Mouse (Mus musculus): ENCODE results near the gene Dhx37. TPM values are rescaled to one million over a fixed set of nuclear protein-coding genes. Genes with fewer than 3 reads are reported as not detected.

The Dhx37 gene
- polyA plus RNA-seq, 1 experiment from 2014 or later, result 10.4 TPM

DNA sequence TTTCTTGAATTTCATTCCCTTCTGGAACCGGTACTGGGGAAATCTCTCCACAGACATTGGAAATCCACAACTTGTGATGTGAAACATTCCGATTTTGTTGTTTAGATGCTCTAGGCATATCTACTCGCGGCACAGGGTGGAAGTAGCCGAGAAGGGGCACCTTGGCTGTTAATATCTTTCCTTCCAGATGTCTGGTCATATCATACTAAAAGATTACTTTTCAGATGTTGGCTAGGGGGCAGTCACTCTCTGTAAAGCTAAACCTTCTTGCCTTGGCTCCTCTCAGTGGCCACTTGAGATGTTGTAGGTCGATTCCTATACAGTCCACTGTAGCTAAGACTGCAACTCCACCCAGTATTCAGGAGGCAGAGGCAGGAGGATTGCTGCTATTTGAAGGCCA, 22.2 kb upstream of the Dhx37 start:
- 94% methylated on average over 6 of the region's 6 CpGs for WGBS
- Histone ChIP-seq H3K27ac (ENCODE audit: low read length) (no peak overlapping the region), H3K36me3 (ENCODE audit: insufficient read depth, low read length) (peaks cover 27% of the 10 kb centered on the region; the same call in 1 of the 2 replicates), H3K9me3 (ENCODE audit: low read length) (no peaks in the 10 kb centered on the region), H3K9ac (replicated peaks; ENCODE audit: low read length) (no peak overlapping the region), H3K27me3 (ENCODE audit: insufficient read depth, low read length) (no peaks in the 10 kb centered on the region), H3K4me2 (replicated peaks; ENCODE audit: low read depth, low read length) (no peak overlapping the region), H3K4me3 (ENCODE audit: low read length) (no peak overlapping the region), H3K4me1 (ENCODE audit: insufficient read depth, low read length) (no peaks in the 10 kb centered on the region)
- ATAC-seq (ENCODE audit: low FRiP score, low TSS enrichment), result no peak

DNA sequence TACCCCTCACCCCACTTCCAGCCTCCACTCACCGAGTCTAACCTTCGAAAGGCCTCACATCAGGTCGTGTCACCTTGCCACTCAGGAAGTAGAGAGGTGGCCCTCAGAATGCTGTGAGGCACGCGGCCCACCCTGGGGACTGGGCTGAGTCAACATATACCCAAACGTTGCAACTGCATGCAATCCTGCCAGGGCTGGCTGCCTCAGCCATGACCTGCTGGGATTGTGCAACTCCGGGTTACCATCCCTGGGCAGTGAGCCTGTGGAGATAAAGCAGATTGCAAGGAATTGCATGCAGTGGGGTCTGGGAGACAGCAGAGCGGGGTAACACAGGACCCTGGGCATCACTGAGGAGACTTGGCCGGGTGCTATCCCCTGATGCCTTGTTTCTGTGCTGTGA, 18.7 kb upstream of the Dhx37 start:
- H3K27me3 ChIP-seq (ENCODE audit: insufficient read depth, low read length), result no peaks in the 10 kb centered on the region
- H3K9me3 ChIP-seq (ENCODE audit: low read length), result no peaks in the 10 kb centered on the region
- H3K9ac ChIP-seq (replicated peaks; ENCODE audit: low read length), result no peak overlapping the region
- H3K27ac ChIP-seq (ENCODE audit: low read length), result no peak overlapping the region
- peaks cover 27% of the 10 kb centered on the region; the same call in 1 of the 2 replicates for H3K36me3 ChIP-seq (ENCODE audit: insufficient read depth, low read length)
- H3K4me1 ChIP-seq (ENCODE audit: insufficient read depth, low read length), result no peaks in the 10 kb centered on the region
- 84% methylated on average over 9 of the region's 9 CpGs for WGBS
- no peak overlapping the region for H3K4me2 ChIP-seq (replicated peaks; ENCODE audit: low read depth, low read length)
- H3K4me3 ChIP-seq (ENCODE audit: low read length), result no peak overlapping the region
- no peak for ATAC-seq (ENCODE audit: low FRiP score, low TSS enrichment)

DNA sequence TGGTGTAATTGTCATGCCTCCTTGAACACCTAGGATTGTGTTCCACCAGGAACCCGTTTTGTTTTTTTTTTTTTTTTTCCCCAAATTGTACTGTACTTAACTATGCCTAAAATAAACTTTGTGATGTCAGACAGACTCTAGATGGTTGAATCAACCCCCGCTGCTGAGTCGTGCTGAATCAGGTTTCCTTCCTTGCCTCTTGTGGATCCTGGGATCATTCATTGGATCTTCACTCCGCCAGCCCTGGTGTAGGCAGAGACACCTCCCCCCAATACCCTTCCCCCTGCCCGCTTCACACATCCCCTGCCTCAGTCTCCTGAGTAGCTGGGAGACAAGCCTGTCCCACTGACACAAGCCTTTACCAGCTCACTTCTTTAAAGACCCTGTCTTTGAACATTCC, 15.4 kb upstream of the Dhx37 start:
- WGBS, result 64% methylated on average over 5 of the region's 5 CpGs
- no peak overlapping the region for H3K4me2 ChIP-seq (replicated peaks; ENCODE audit: low read depth, low read length)
- no peaks in the 10 kb centered on the region for H3K9me3 ChIP-seq (ENCODE audit: low read length)
- peaks cover 4% of the 10 kb centered on the region; the same call in 1 of the 2 replicates for H3K4me1 ChIP-seq (ENCODE audit: insufficient read depth, low read length)
- H3K27me3 ChIP-seq (ENCODE audit: insufficient read depth, low read length), result no peaks in the 10 kb centered on the region
- H3K27ac ChIP-seq (ENCODE audit: low read length), result no peak overlapping the region
- no peak for ATAC-seq (ENCODE audit: low FRiP score, low TSS enrichment)
- H3K4me3 ChIP-seq (ENCODE audit: low read length), result no peak overlapping the region
- H3K9ac ChIP-seq (replicated peaks; ENCODE audit: low read length), result no peak overlapping the region
- peaks cover 14% of the 10 kb centered on the region; the same call in 1 of the 2 replicates for H3K36me3 ChIP-seq (ENCODE audit: insufficient read depth, low read length)

DNA sequence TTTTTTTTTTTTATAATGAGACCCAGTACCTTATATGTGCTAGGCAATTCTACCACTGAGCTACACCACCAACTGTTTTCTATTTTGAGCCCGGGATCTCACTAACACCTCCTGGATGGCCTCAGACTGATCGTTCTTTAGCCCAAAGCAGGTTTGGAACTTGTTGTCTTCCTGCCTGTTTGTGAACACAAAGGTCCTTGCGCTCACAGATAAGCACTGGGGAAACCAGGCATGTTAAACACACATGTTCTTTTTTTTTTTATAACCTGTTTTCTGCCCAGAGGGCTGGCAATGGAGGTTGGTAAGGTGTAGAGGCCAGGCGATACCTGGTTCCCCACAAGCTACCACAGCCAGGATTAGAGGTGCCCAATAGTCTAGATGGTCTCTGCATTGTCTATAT, 14.7 kb upstream of the Dhx37 start:
- peaks cover 4% of the 10 kb centered on the region; the same call in 1 of the 2 replicates for H3K4me1 ChIP-seq (ENCODE audit: insufficient read depth, low read length)
- H3K9ac ChIP-seq (replicated peaks; ENCODE audit: low read length), result no peak overlapping the region
- peaks cover 10% of the 10 kb centered on the region; the same call in 1 of the 2 replicates for H3K36me3 ChIP-seq (ENCODE audit: insufficient read depth, low read length)
- WGBS, result 94% methylated on average over 4 of the region's 4 CpGs
- H3K4me2 ChIP-seq (replicated peaks; ENCODE audit: low read depth, low read length), result no peak overlapping the region
- no peaks in the 10 kb centered on the region for H3K9me3 ChIP-seq (ENCODE audit: low read length)
- no peak overlapping the region for H3K4me3 ChIP-seq (ENCODE audit: low read length)
- H3K27me3 ChIP-seq (ENCODE audit: insufficient read depth, low read length), result no peaks in the 10 kb centered on the region
- no peak overlapping the region for H3K27ac ChIP-seq (ENCODE audit: low read length)
- ATAC-seq (ENCODE audit: low FRiP score, low TSS enrichment), result no peak

DNA sequence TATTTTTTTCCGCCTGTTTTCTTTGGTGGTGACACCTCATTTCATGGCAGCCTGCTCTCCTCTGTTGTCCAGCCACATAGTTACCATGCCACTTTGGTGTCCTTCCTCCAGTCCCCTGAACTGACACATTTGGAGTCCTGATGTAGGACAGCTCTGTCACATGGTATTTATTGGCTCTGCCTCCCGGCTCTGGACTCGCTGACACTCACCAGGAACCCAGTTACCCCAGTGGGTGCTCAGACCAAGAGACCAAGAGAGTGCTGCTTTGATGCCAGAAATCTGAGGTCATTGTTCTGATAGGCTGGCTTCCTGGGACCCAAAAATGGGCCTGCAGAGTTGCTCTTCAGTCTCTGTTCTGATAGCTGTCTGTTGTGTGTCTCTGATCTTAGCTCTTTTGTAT, 14.1 kb upstream of the Dhx37 start:
- WGBS, result 75% methylated on average over 3 of the region's 3 CpGs
- no peak overlapping the region for H3K9ac ChIP-seq (replicated peaks; ENCODE audit: low read length)

DNA sequence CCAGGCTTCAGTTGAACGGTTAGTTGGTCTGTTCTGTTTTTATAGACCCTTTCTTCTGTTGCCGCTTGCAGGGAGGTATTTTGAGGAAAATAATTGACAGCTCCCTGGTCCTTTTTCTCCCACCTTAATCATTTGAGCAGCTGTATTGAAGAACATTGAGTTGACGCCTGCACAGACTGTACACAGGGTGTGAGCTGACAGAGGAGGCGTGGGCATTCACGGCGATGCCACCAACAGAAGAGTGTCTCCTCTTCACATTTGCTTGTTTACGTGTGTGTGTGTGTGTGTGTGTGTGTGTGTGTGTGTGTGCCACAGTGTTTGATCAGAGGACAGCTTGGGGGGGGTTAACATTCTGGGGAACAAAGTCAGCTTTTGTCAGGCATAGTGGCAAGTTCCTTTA, 12.4 kb upstream of the Dhx37 start:
- Histone ChIP-seq H3K9me3 (ENCODE audit: low read length) (no peaks in the 10 kb centered on the region), H3K27me3 (ENCODE audit: insufficient read depth, low read length) (no peaks in the 10 kb centered on the region), H3K36me3 (ENCODE audit: insufficient read depth, low read length) (no peaks in the 10 kb centered on the region), H3K27ac (ENCODE audit: low read length) (no peak overlapping the region), H3K4me2 (replicated peaks; ENCODE audit: low read depth, low read length) (no peak overlapping the region), H3K4me3 (ENCODE audit: low read length) (no peak overlapping the region), H3K9ac (replicated peaks; ENCODE audit: low read length) (no peak overlapping the region), H3K4me1 (ENCODE audit: insufficient read depth, low read length) (peaks cover 15% of the 10 kb centered on the region)
- WGBS, result 76% methylated on average over 7 of the region's 7 CpGs
- no peak for ATAC-seq (ENCODE audit: low FRiP score, low TSS enrichment)

More for the DNA sequence above, 14.1 kb upstream of the Dhx37 start:
- H3K36me3 ChIP-seq (ENCODE audit: insufficient read depth, low read length), result peaks cover 10% of the 10 kb centered on the region; the same call in 1 of the 2 replicates
- no peaks in the 10 kb centered on the region for H3K27me3 ChIP-seq (ENCODE audit: insufficient read depth, low read length)
- H3K27ac ChIP-seq (ENCODE audit: low read length), result no peak overlapping the region
- no peak for ATAC-seq (ENCODE audit: low FRiP score, low TSS enrichment)
- H3K4me1 ChIP-seq (ENCODE audit: insufficient read depth, low read length), result peaks cover 6% of the 10 kb centered on the region
- no peak overlapping the region for H3K4me3 ChIP-seq (ENCODE audit: low read length)
- no peaks in the 10 kb centered on the region for H3K9me3 ChIP-seq (ENCODE audit: low read length)
- no peak overlapping the region for H3K4me2 ChIP-seq (replicated peaks; ENCODE audit: low read depth, low read length)

DNA sequence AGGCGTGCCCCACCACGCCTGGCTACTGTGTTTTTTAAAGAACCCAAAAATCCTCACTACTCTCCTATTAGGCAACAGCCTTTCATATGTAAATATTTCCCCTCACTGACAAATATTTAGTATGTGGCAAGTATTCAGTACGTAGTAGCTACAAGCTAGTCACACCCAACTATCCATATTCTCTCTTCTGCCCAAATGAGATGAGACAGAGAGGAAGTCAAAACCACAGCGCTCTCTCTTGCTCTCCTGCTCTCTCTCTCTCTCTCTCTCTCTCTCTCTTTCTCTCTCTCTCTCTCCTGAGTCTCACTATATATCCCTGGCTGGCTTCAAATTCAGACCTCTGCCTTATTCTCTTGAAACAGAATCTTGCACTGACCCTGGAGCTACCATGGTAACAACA, 10.6 kb upstream of the Dhx37 start:
- H3K9ac ChIP-seq (replicated peaks; ENCODE audit: low read length), result no peak overlapping the region
- no peak overlapping the region for H3K27ac ChIP-seq (ENCODE audit: low read length)
- no peak for ATAC-seq (ENCODE audit: low FRiP score, low TSS enrichment)
- no peaks in the 10 kb centered on the region for H3K27me3 ChIP-seq (ENCODE audit: insufficient read depth, low read length)
- no peak overlapping the region for H3K4me3 ChIP-seq (ENCODE audit: low read length)
- no peaks in the 10 kb centered on the region for H3K9me3 ChIP-seq (ENCODE audit: low read length)
- H3K4me2 ChIP-seq (replicated peaks; ENCODE audit: low read depth, low read length), result no peak overlapping the region
- WGBS, result 97% methylated on average over 4 of the region's 4 CpGs
- peaks cover 15% of the 10 kb centered on the region for H3K4me1 ChIP-seq (ENCODE audit: insufficient read depth, low read length)
- H3K36me3 ChIP-seq (ENCODE audit: insufficient read depth, low read length), result no peaks in the 10 kb centered on the region

DNA sequence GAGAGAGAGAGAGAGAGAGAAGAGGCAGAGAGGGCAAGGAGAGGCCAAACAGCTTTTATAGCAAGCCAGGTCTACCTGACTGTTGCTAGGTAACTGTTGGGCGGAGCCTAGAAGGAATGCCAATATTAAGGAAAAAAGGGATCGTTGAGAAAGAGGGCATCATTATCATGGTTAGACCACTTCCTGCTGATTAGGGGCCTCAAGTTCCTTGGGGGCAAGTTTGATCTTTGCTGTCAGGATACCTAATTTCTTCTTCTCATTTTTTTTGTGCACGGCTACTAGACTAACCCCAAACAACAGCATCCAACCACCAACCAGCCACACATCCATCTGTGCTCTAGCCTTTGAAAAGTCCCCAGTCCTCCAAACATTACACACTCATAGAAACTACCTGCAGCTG, 10.0 kb upstream of the Dhx37 start:
- Histone ChIP-seq H3K27me3 (ENCODE audit: insufficient read depth, low read length) (no peaks in the 10 kb centered on the region), H3K9me3 (ENCODE audit: low read length) (no peaks in the 10 kb centered on the region), H3K4me2 (replicated peaks; ENCODE audit: low read depth, low read length) (no peak overlapping the region), H3K36me3 (ENCODE audit: insufficient read depth, low read length) (no peaks in the 10 kb centered on the region), H3K27ac (ENCODE audit: low read length) (no peak overlapping the region), H3K4me3 (ENCODE audit: low read length) (no peak overlapping the region), H3K9ac (replicated peaks; ENCODE audit: low read length) (no peak overlapping the region), H3K4me1 (ENCODE audit: insufficient read depth, low read length) (peaks cover 15% of the 10 kb centered on the region)
- 84% methylated on average over 3 of the region's 3 CpGs for WGBS
- ATAC-seq (ENCODE audit: low FRiP score, low TSS enrichment), result no peak

DNA sequence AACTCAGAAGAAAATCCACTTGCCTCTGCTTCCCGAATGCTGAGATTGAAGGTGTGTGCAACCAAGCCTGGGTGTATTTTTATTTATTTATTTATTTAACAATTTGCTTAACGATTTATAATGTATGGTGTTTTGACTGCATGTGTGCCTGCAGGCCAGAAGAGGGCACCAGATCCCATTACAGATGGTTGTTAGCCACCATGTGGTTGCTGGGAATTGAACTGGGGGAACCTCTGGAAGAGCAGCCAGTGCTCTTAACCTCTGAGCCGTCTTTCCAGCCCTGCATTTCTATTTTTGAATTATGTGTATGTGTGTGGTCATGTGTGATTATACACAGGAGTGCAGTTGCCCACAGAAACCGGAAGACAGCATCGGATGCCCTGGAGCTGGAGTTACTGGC, 9.4 kb upstream of the Dhx37 start:
- no peaks in the 10 kb centered on the region for H3K27me3 ChIP-seq (ENCODE audit: insufficient read depth, low read length)
- H3K4me2 ChIP-seq (replicated peaks; ENCODE audit: low read depth, low read length), result no peak overlapping the region
- no peaks in the 10 kb centered on the region for H3K36me3 ChIP-seq (ENCODE audit: insufficient read depth, low read length)
- no peaks in the 10 kb centered on the region for H3K9me3 ChIP-seq (ENCODE audit: low read length)
- ATAC-seq (ENCODE audit: low FRiP score, low TSS enrichment), result no peak
- H3K4me3 ChIP-seq (ENCODE audit: low read length), result no peak overlapping the region
- WGBS, result 87% methylated on average over 5 of the region's 5 CpGs
- H3K27ac ChIP-seq (ENCODE audit: low read length), result no peak overlapping the region
- peaks cover 15% of the 10 kb centered on the region for H3K4me1 ChIP-seq (ENCODE audit: insufficient read depth, low read length)
- H3K9ac ChIP-seq (replicated peaks; ENCODE audit: low read length), result no peak overlapping the region

DNA sequence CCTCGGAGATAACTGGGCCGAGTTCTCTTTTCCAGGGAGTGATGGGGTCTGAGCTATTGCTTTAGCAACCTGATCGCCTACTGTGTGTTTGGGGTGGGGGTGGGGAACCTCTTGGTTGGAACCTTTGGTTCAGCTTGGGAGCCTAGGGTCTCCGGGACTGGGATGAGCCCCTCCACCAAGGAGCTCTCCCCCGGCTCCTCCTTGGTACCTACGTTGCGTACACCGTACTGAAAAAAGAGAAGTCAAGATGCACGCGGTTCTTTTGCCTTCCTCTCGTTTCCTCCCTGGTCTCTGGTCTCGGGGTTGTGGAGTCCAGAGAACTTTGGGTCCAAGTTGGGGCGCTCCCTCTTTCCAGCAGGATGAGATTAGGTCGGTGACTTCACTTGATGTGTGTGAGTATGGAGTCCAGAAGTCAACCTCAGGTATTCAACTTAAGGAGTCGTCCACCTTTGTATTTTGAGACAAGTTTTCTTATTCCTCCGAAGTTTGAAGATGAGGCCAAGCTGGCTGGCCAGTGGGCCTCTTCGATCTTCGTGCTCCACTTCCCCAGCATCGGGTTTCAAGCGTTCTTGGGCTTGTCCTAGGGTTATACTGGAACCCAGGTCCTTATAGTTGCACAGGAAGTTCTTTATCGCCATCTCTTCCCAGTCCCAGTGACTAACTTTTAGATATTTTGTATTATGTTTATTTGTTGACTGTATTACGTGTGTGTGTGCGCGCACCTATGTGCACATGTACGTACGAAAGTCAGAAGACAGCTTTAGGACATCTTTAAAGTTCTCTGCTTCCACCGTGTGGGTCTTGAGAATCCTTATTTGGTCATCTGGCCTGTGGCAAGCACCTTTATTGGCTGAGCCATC, 8.4 kb upstream of the Dhx37 start:
- Histone ChIP-seq H3K4me3 (ENCODE audit: low read length) (peak overlapping the region; percentile 87), H3K27me3 (ENCODE audit: insufficient read depth, low read length) (no peaks in the 10 kb centered on the region), H3K9ac (replicated peaks; ENCODE audit: low read length) (peak overlapping the region; percentile 94), H3K4me1 (ENCODE audit: insufficient read depth, low read length) (peaks cover 15% of the 10 kb centered on the region), H3K4me2 (replicated peaks; ENCODE audit: low read depth, low read length) (peak overlapping the region; percentile 79), H3K9me3 (ENCODE audit: low read length) (no peaks in the 10 kb centered on the region), H3K36me3 (ENCODE audit: insufficient read depth, low read length) (no peaks in the 10 kb centered on the region), H3K27ac (ENCODE audit: low read length) (peak overlapping the region; percentile 80)
- no peak; the same call in 1 of the 2 replicates for ATAC-seq (ENCODE audit: low FRiP score, low TSS enrichment)
- 18% methylated on average over 27 of the region's 27 CpGs for WGBS
